Mouse (Mus musculus): ENCODE measurements around the gene Spo11.

GRCm38 (mm10) chr2:173033531-173033930, 56.0 kb downstream of the Spo11 start:
- TF ChIP-seq POLR2A (IDR thresholded peaks at IDR 0.05; ENCODE audit: extremely low read depth, insufficient read depth, low read length) (no peak), CTCF (IDR thresholded peaks at IDR 0.05; ENCODE audit: extremely low read depth, insufficient read depth, low read length) (no peak)

All from cortical plate, adult 2 months (tissue).